Mouse (Mus musculus) heart, adult 8-10 months (tissue): Measurements from ENCODE around the gene Amn1. TPM values are rescaled to one million over a fixed set of nuclear protein-coding genes. Genes with fewer than 3 reads are reported as not detected.
A peak's percentile ranks its signal among the peaks of the same experiment; 100 is the strongest.
"Not testable (repeated sequence)": the region's sequence is repeated elsewhere in the genome, so short reads cannot be mapped to it uniquely, and the experiment has no call there.

ENCODE experiments used
- DNase-seq: peaks from one replicate; pipeline ENCODE4 v3.0.0; 2022; ENCODE audit warnings: low spot score
- total RNA-seq, 4 experiments: library from RNA; stranded (reverse); gene quantifications; 2 replicates each; pipeline ENCODE4 v1.2.4; 2022

Amn1 gene
- total RNA-seq, 4 experiments from 2014 or later, result 16.9 to 17.8 (median 17.6) TPM

DNA sequence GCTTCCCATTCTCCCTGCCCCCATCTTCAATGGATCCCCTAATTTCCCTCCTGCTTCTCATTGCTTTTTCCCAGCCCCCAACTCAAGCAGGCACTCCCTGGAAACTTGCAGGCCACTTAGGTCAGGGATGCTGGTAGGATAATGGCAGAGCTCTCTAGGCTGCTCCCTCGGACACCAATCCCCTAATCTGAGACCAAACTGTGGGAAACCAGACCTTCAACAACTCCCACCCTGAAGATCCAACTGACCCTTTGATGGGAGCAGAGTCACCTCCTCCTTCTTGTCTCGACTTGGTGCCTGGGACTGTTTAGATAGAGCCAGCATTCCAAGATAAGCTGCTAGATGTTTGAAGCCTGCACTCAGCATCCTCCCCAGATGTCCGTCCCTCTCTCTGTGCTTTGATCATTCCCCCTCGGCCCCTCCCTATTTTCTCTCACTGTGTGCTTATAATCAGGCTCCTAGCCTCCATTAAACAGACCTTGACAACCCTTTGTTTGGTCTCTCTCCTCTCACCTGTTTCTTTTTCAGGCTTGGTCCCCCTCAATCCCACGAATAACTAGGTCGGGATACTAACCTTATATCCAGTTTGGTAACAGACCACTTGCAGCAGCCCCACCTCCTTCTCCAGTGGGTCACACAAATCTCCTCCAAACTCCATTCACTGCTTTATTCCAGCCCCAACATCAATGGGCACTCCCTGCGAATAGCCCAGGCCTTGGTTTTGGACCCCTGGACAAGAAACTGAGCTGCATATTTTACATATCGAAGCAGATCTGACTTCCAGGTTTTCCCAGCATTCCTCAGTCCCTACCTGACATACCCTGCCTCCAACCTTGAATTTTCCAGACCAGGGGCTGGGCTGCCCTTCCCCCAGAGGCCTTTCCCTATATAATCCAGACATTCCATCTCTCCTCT is 34.1 kb downstream of the Amn1 start:
- DNase-seq, result no peak

DNA sequence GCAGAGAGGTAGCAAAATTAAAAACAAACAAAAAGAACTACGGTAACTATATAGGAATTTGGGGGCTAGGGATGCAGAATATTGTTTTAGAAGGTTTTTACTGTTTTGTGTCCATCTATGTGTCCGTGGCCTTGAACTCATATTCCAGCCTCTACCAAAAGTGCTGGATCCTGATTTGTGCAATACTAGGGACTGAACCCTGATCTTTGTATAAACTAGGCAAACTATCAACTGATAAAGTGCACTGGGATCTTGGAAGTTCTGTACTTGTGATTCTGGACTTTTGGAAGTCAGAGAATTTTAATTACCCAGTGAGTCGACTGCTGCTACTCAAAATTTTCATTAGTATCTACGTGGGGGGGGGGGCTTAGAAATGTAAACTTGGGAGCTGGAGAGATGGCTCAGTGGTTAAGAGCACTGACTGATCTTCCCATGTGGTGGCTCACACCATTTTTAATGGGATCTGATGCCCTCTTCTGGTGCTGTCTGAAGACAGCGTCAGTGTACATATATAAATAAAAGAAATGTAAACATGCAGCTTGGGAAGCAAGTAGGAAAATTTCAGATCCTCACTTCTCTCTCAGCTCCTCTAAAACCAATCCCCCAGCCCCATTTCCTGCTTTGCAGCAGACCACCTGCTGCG is 34.9 kb downstream of the Amn1 start:
- no peak for DNase-seq

DNA sequence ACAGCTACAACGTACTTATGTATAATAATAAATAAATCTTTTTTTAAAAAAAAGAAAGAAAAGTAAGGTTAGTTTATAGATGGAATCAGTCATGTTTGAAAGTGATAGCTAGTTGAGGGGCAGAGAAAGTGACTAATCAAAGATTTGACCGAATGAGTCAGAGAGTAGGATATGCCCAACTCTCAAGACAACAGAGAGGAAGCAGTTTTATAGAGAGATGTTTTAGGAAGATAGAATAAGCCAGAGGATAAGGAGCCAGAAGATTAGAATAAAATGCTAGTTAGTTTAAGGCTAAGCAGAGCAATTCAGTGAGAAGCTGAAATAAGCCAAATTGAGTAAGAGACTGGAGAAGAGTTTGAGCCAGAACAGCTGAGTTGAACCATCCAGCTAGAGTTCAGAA is 36.4 kb downstream of the Amn1 start:
- DNase-seq, result no peak

DNA sequence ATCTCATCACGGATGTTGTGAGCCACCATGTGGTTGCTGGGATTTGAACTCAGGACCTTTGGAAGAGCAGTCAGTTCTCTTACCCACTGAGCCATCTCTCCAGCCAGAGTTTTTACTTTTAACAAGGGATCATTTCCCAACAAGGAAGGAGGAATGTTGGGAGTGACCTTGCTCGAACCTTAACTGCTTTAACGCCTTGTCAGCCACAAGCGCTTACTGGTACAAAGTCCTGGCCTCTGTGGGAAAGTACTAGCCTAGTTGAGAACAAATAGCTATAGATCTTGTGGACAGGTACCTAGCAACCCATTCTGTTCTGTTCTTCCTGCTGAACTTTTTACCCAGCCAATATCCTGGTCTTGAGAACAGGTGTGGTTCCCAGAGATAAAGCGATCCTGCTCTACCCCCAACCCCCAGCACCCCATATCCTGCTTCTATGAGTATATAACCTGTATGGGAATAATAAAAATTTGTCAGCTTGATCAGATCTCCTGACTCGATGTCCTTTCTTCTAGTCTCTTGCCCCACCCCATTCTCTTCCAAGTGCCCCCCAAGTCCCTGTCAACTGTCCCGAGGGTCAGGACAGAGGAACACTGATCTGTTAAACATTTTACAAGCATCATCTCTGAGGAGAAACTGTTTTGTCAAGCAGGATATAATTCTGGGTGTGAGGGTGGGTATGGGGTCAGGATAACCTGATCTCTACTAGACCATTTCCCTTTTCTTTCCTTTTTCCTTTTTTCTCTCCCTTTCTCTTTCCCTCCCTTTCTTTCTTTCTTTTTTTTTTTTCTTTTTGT is 39.9 kb downstream of the Amn1 start:
- DNase-seq, result no peak

DNA sequence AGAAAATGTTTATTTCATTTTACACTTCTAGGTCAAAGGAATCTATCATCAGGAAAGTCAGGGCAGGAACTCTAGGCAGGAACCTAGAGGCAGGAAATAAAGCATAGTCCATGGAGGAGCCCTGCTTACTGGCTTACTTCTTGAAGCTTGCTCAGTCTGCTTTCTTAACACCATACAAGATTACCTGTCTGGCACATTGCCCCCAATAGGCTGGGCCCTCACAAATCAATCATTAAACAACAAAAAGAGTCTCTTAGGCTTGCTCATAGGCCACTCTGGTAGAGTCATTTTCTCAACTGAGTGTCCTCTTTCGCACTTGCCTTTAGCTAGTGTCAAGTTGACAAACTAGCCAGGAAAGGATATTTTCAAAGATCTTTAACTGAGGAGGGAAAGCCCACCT is 43.4 kb downstream of the Amn1 start:
- DNase-seq, result no peak

DNA sequence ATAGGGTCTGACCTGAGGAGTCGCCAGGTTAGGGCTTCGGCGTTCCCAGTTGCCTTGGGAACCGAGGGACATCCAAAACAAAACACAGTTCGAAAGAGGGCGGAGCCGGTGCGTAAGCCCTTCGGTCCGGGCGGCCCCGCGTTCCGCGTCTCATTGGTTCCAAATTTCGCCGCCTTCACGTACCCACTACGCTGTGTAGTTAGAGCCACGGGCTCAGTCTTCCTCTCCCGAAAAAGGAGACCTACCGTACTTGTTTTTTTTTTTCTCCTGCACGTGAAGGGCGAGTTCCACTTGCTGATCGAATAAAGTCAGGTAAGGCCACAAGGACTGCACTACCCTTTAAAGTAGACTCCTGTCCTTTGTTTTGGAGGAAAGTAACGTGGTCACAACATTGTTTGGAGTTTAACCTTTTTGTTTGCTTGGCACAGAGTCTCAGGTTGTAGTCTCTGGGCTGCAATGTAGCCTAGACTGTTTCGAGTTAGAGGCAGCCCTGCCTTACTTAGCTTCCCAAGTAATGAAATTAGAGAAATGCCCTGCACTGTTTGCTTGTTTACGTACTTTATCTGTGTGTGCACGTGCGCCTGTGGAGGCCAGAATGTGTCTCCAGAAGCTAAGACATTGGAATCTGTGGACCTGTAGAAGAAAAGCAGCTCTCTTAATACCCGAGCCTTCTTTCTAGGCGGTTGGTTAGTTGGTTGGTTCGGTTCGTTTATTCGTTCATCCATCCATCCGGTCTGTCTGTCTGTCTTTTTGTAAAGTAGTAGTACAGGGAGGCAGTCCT is 46.9 kb downstream of the Amn1 start:
- DNase-seq, result peak; percentile 82

DNA sequence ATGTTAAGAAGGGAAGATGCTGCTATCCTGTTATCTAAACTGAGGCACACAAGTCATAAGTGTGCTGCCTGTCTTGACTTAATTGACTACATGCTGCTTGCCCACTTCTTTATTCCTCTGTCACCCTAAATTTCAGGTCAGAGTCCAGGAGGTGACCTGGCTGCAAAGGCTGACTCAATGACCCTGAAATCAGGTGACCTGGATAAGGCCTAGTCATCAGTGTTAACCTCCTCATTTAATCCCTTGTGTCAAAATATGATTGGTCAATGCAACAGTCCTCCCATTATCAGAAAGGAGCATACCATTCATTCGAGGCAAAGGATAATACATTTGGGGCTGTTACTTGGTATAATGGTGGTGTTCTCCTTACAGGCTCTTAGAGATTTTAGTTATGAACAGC is 49.0 kb downstream of the Amn1 start, which contains the start of gene Etfbkmt:
TSS of gene Etfbkmt (plus strand) at position 379 of the 400 bp plus-strand sequence.
- no peak for DNase-seq

DNA sequence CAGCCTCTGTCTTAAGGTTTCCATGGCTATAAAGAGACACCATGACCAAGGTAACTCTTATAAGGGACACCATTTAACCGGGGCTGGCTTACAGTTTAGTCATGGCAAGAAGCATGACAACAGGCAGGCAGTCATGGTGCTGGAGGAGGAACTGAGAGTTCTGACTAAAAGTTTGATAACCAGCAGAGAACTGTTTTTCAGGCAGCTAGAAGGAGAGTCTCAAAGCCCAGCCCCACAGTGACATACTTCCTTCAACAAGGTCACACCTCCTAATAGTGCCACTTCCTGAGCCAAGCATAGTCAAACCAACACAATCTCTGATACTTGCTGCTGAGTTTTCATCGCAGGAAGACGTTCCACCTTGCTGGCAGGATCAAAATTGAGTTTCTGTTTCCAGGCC is 49.5 kb downstream of the Amn1 start:
- DNase-seq, result no peak

DNA sequence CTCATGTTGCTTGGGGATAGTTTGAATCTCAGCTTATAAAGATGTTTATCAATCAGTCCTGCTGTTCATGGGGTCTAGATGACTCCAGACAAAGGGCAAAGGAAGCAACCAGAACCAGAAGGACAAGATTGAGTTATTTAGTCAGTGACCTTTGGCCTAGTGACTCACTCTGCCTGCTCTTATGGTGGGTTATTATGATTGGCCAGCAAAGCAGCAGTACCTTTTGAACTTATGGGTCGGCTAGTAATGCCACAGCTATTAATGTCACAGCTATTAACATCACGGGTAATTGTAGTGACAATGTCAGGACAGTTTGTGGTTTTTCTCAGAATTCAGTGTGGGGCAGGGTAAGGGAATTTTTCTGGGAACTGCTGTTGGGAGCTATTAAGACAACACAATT is 50.6 kb downstream of the Amn1 start:
- no peak for DNase-seq

DNA sequence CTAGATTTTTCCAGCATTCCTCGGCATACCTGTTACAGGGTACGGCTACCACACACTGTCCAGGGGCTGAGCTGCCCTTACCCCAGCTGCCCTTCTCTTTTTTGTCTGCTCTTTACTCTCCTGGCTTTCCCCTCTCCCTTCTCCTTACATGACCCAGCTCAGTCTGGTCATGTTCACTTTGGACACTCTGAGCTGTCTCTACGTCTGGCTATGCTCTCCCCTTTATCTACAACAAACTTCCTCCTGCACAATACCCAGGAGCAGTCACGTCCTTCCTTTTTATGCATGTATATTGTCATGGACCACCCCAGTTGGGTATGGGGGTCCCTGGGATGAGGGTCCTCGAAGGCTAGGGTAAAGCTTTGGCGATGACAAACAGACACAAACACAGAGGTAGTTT is 52.9 kb downstream of the Amn1 start:
- DNase-seq, result no peak

DNA sequence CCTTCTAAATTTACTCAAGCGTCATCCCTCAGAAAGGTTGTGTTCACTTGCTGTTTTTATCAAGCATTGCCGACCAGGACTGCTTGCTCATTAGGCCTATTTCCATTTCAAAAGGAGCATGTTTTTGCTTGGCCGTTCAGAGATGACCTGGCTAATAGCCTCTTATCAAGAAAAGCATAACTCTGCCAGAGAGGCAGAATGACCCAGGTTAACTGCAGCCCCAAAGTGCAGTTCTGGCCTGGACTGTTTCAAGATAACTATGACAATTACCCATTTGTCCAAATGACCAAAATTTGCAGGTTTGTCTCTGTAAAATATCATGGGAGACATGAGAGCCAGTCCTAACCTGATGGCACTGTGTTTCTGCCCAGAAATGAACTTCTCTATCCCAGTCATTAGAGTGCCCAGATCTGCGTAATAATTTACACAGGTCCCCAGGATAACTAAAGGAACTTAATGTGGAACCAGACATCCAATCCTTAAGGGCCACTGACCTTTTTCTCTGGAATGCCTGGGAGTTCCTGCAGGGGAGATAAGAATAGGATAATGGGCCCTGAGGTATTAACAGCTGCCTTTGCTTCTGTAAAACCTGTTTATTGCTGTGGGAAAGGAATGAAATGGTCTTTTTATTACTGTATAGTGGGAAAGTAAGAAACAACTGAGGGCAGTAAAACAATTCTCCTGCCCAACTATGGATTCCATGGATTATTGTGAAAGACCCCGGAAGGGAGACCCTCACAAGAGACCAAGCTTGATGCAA is 53.9 kb downstream of the Amn1 start:
- DNase-seq, result no peak

DNA sequence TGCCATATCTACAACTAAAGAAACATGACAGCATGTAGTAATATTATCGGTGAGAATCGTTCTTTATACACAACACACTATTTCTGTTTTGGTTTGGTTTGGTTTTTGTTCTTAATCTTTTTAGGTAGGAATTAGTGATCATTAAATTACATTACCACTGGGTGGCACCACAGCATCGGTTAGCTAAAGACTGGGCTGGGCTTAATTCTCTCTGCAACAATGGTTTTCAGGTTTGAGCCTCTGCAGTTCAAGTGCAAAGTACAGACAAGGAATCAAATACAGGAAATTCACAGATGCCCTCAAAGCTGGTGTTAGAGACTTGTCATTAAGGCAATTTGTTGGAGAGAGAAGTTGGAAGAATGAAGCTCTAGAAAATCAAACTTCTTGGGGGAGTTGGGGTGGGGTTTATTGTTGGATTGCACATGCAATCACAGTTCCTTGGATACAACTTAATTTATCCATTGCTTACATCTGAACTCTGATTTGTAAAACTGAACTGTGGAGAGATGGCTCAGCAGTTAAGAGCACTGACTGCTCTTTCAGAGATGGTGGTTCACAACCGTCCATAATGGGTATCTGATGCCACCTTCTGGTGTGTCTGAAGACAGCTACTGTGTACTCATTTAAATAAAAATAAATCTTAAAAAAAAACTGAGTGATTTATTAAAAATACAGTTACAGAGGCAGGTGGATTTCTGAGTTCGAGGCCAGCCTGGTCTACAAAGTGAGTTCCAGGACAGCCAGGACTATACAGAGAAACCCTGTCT is 56.0 kb downstream of the Amn1 start:
- peak; percentile 39 for DNase-seq

DNA sequence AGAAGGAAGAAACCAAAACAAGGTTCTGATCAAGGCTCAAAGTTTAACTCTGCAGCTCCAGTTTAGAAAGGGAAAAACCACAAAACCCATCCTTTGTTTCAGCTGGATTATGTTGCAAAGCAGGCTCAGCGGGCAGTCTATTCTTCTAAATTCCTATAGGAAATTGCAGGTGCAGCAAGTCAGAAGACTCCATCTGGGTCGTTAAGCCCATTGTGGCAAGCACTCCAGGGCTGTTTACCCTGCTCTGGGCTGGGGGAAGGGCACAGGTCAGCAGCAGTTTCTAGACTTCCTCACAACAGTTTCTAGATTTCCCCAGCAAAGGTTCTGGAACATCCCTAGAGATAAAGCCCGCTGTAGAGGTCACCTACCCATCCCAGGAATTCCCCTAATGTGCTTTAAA is 57.4 kb downstream of the Amn1 start:
- DNase-seq, result no peak

DNA sequence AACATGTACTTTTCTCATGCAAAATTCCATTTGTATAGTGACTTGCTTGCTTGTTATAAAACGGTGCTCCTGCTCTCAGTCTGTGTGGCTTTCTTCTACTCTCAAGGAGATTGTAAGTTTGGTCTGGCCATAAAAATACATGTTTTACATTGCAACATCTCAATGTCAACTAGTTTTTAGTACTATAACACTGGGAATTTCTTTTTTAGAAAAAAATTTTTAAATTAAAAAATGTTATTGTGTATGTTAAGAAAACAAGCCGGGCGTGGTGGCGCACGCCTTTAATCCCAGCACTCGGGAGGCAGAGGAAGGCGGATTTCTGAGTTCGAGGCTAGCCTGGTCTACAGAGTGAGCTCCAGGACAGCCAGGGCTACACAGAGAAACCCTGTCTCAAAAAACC is 58.6 kb downstream of the Amn1 start, which contains the start of gene Gm10203:
TSS of gene Gm10203 (plus strand) at position 301 of the 400 bp plus-strand sequence.
- DNase-seq, result not testable (repeated sequence)

DNA sequence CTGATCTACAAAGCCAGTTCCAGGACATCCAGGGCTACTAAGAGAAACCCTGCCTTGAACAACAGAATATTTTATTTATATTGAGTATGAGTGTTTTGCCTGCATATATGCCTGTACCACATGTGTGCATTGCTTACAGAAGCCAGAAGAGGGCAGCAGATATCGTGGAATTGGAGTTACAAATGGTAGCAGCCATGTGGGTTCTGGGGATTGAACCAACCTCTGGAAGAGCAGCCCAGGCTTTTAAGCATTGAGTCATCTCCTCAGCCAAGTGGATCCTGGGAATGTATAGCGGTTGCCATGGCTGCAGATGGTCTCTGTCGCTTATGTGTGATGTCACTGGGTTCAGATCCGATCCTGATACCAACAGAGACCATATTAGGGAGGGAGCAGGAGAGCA is 61.8 kb downstream of the Amn1 start:
- peak; percentile 53 for DNase-seq

DNA sequence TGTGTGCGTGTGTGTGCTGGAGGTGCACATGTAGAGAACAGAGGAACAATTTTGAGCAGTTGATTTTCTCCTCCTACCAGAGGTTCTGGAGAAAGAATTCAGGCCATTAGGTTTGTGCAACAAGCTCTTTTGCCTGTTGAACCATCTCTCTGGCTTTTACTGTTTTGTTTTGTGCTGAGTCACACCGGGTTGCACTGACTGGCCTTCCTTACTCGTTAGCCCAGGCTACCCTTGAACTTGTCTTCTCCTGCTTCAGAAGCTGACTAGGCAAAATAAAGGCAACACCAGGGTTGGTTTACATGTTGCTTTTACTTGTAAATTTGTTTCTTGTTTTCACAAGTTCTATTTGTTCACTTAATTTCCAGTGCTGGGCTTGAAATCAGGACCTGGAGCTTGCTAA is 65.5 kb downstream of the Amn1 start:
- DNase-seq, result no peak

DNA sequence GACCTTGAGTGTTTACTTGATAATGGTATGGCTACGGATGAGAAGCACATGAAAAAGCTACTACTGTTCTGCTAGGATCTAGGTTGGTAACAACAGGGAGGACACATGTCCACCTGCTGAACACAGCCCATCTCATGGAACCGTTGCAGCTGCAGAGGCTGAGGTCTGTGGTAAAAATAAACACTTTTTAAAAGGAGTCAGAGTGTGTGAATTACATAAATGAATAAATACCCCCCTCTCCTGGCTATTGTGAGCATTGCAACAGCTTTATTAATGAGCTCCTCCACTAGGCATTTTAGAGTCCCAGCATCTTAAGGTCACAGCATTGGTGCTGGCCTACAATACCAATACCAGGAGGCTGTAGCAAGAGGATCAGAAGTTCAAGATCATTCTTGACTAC is 68.7 kb downstream of the Amn1 start:
- peak; percentile 86 for DNase-seq

DNA sequence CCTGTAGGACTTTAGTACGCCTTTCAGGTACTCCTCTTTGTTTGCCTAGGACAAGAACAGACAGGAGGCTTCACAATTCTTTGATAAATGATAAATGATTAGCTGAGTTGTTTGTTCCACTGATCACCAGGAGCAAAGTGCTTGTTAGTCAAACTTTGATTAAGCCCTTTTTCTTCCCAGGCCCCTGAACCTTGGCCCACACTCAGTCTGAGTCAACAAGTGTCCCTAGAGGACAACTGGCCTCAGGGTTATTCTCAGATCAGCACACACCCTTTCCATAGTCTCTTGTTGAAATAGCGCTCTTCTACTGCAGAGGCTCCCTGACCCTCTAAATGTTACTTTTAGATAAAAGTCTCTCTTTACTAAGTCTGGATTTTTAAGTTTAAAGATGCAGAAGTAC is 69.6 kb downstream of the Amn1 start:
- peak; percentile 73 for DNase-seq

DNA sequence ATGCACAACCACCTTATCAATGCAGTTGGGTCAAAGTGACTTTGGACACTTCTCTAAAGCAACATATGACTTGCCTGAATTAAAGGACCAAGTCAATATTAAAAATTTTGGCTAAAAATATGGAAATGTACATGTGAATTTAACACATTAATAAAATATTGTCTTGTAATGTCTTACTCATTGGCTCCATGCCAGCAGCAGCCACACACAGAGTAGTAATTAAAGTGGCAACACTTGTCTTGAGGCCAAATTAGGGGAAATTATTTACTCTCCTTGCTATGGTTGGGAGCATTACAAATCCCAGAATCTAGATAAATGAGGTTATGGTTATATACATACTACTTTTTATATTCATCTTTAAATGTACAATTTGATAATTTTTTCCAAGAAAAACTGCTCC is 71.5 kb downstream of the Amn1 start:
- DNase-seq, result no peak

DNA sequence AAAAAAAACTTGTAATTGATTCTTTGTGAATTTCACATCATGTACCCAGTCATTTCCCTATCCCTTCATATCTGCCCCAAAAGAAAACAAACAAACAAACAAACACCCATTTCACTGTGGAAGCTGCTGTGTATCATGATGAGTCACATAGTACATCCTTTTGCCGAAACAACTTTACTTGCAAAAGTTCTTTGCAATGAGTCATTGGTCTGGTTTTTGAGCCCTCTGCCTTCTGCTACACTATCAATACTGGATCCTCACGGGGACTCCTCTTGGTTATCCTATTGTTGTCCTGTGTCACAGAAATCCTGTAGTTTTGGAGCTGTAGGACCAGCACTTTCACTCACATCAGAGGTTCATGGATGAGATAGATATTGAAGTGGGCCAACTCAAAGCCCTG is 79.6 kb downstream of the Amn1 start:
- no peak for DNase-seq
